Mouse (Mus musculus): ENCODE measurements at regions not wholly inside any gene's neighbourhood (a gene's known extent, or its start where the extent isn't known, plus 50 kb on each side); places are given as distances from the start of the nearest gene placed in this dataset.

GRCm38 (mm10) chr1:71821099-71821498, 168.1 kb upstream of the Fn1 start:
- no peak for DNase-seq

GRCm38 (mm10) chr1:71816306-71816705, 163.3 kb upstream of the Fn1 start:
- no peak for DNase-seq

- no peak for DNase-seq
These were observed 161.1 kb upstream of the Fn1 start for GRCm38 (mm10) chr1:71814141-71814540.

- DNase-seq = no peak
These were observed 159.2 kb upstream of the Fn1 start for GRCm38 (mm10) chr1:71812171-71812695.

- no peak for DNase-seq
These were observed 158.3 kb upstream of the Fn1 start for GRCm38 (mm10) chr1:71811196-71811788.

GRCm38 (mm10) chr1:71808005-71808404, 155.0 kb upstream of the Fn1 start:
- no peak for DNase-seq

- DNase-seq = no peak
These were observed 154.6 kb upstream of the Fn1 start for GRCm38 (mm10) chr1:71807586-71807985.

GRCm38 (mm10) chr1:71801283-71802066, 148.5 kb upstream of the Fn1 start:
- DNase-seq = no peak

GRCm38 (mm10) chr1:71800581-71800980, 147.6 kb upstream of the Fn1 start:
- no peak for DNase-seq

- no peak for DNase-seq
These were observed 145.6 kb upstream of the Fn1 start for GRCm38 (mm10) chr1:71798636-71799035.

GRCm38 (mm10) chr1:71788408-71788807, 135.4 kb upstream of the Fn1 start:
- DNase-seq = no peak

GRCm38 (mm10) chr1:71784880-71785279, 131.9 kb upstream of the Fn1 start:
- no peak for DNase-seq

GRCm38 (mm10) chr1:71778292-71778691, 125.3 kb upstream of the Fn1 start:
- no peak for DNase-seq

GRCm38 (mm10) chr1:71775865-71776501, 123.0 kb upstream of the Fn1 start:
- no peak for DNase-seq

- no peak for DNase-seq
These were observed 119.5 kb upstream of the Fn1 start for GRCm38 (mm10) chr1:71772526-71772925.

GRCm38 (mm10) chr1:71771798-71772197, 118.8 kb upstream of the Fn1 start:
- DNase-seq = no peak

GRCm38 (mm10) chr1:71769595-71769994, 116.6 kb upstream of the Fn1 start:
- DNase-seq = no peak

- peak in 1 of 2 experiments; percentile 2 for DNase-seq
These were observed 114.7 kb upstream of the Fn1 start for GRCm38 (mm10) chr1:71767705-71768104.

- DNase-seq = peak; percentile 3 to 14
These were observed 114.1 kb upstream of the Fn1 start for GRCm38 (mm10) chr1:71767076-71767475.

- no peak for DNase-seq
These were observed 112.0 kb upstream of the Fn1 start for GRCm38 (mm10) chr1:71764951-71765350.

- DNase-seq = peak in 1 of 2 experiments; percentile 5
These were observed 110.5 kb upstream of the Fn1 start for GRCm38 (mm10) chr1:71763530-71763929.

GRCm38 (mm10) chr1:71760342-71760741, 107.3 kb upstream of the Fn1 start:
- no peak for DNase-seq

GRCm38 (mm10) chr1:71757236-71757635, 104.2 kb upstream of the Fn1 start:
- DNase-seq = no peak

- no peak for DNase-seq
These were observed 103.2 kb upstream of the Fn1 start for GRCm38 (mm10) chr1:71756159-71756558.
